Mouse (Mus musculus) lung, embryonic 14.5 days (tissue): ENCODE data around the gene Dab2ip. TPM values are rescaled to one million over a fixed set of nuclear protein-coding genes. Genes with fewer than 3 reads are reported as not detected.
A peak's percentile ranks its signal among the peaks of the same experiment; 100 is the strongest.

Experiments
- ATAC-seq: fragments of 200-750 bp; cut with Nextera tagmentation; 2 replicates; pipeline ENCODE4 v1.8.0; 2017; ENCODE audit warnings: mild to moderate bottlenecking, moderate TSS enrichment, moderate library complexity; ENCODE audit not compliant: insufficient read depth
- DNase-seq: peaks from one replicate; pipeline ENCODE4 v3.0.0-alpha.2; 2015
- H3K27ac ChIP-seq: fragments of 300-500 bp; sonication (generic); 2 replicates; pipeline ENCODE4 v1.5.1; 2014; ENCODE audit warnings: low read depth, mild to moderate bottlenecking, moderate library complexity
- H3K27me3 ChIP-seq: fragments of 300-500 bp; sonication (generic); 2 replicates; pipeline ENCODE4 v1.6.1; 2014; ENCODE audit warnings: low read length, control low read depth; ENCODE audit not compliant: insufficient read depth
- H3K36me3 ChIP-seq: fragments of 300-500 bp; sonication (generic); 2 replicates; pipeline ENCODE4 v1.6.1; 2014; ENCODE audit warnings: control low read depth; ENCODE audit not compliant: insufficient read depth
- H3K4me1 ChIP-seq: fragments of 300-500 bp; sonication (generic); 2 replicates; pipeline ENCODE4 v1.6.1; 2014; ENCODE audit warnings: antibody characterized with exemption, control low read depth; ENCODE audit not compliant: insufficient read depth
- H3K4me2 ChIP-seq: fragments of 300-500 bp; sonication (generic); 2 replicates; pipeline ENCODE4 v1.6.1; 2014; ENCODE audit warnings: mild to moderate bottlenecking
- H3K4me3 ChIP-seq: fragments of 300-500 bp; sonication (generic); 2 replicates; pipeline ENCODE4 v1.5.1; 2014; ENCODE audit warnings: low read depth, low read length
- H3K9ac ChIP-seq: fragments of 300-500 bp; sonication (generic); 2 replicates; pipeline ENCODE4 v1.6.1; 2014
- H3K9me3 ChIP-seq: fragments of 300-500 bp; sonication (generic); 2 replicates; pipeline ENCODE4 v1.6.1; 2016; ENCODE audit warnings: low read depth, low read length, control low read depth
- CTCF ChIP-seq: IDR thresholded peaks from 2 replicates; pipeline ENCODE4 v1.5.1; 2016; ENCODE audit warnings: antibody characterized with exemption, low read depth
- WGBS: fragments of 180-500 bp; shearing (Covaris S2); extraction: QIAGEN DNeasy Blood & Tissue Kit; methylation state at CpG from one replicate; pipeline ENCODE4 v1.1.7; 2014; 5-methylcytosine and 5-hydroxymethylcytosine counted together
- polyA plus RNA-seq: library from polyadenylated mRNA; unstranded; fragments of >200 nt; fragmentation: Nextera tagmentation; extraction: Ambion mirVana; gene quantifications from 2 replicates; pipeline ENCODE4 v1.2.1, GENCODE M21; 2014

Dab2ip gene
- polyA plus RNA-seq, 1 experiment from 2014 or later: 61.4 TPM

GRCm38 (mm10) chr2:35729077-35730065, 171.3 kb downstream of the Dab2ip start:
- Histone ChIP-seq H3K27me3 (no peaks in the 10 kb centered on the region), H3K9me3 (no peaks in the 10 kb centered on the region), H3K4me2 (no peak overlapping the region), H3K4me1 (no peaks in the 10 kb centered on the region; the same call in 1 of the 2 replicates), H3K4me3 (no peak overlapping the region), H3K27ac (peak overlapping the region; percentile 12; the same call in 1 of the 2 replicates), H3K36me3 (peaks cover 57% of the 10 kb centered on the region), H3K9ac (no peak overlapping the region)
- peak; percentile 63 for TF ChIP-seq CTCF
- ATAC-seq: peak; percentile 45
- WGBS: 43% methylated on average over 16 of the region's 16 CpGs
- DNase-seq: peak; percentile 71

DNA sequence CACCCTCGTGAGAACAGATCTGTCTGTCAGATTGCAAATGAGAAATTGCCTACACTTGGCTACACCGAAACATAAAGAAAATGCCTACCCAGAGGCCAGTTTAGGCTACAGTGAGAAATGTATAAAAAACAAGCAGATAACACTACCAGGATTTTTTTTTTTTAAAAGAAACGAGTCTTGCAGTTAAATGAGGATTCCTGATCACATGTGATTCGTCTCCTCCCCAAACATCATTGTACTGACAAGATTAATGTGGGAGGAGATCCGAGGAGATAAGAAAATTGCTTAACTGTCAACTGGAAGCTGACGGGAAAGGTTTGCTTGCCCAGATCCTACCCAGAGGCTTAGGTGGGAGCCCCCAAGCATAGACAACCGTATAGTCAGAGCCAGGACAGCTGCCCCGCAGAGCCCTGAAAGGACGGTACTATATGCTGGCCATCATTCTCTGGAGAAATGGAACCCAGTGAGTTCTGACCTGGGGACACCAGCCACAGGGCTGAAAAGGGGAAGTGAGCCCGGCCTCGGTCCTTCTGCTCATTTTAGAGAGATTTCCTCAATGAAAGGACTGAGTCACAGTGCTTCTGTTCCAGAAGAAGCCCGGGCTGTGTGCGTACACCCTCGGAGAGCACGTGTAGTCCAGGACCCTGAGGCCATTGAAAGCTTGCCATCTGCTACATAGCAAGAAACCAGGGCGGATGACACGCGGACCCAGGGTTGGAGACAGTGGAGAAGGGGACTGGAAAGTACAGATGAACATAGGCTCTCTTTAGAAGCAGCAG, 173.8 kb downstream of the Dab2ip start:
- peak; percentile 38 for DNase-seq
- WGBS: 48% methylated on average over 18 of the region's 18 CpGs

DNA sequence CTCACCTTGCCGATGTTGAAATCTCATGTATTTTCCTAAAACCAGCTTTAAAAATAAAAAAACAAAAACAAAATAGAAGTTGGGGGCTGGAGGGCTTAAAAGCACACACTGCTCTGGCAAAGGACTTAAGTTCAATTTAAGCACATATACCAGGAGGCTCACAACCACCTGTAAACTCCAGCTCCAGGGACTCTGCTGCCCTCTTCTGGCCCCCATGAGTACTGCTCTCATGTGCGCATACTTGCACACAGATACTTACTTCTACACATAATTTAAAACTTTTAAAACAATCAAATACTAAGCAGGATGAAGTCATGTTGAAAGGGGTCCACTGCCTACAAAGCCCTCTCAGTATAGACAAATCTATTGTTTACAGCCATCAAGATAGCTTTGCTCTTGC, 176.9 kb downstream of the Dab2ip start:
- TF ChIP-seq CTCF: peak; percentile 59

More for the DNA sequence above, 173.8 kb downstream of the Dab2ip start:
- no peak overlapping the region for H3K4me2 ChIP-seq
- H3K27ac ChIP-seq: peak overlapping the region; percentile 18; the same call in 1 of the 2 replicates
- H3K9ac ChIP-seq: no peak overlapping the region
- peaks cover 4% of the 10 kb centered on the region; the same call in 1 of the 2 replicates for H3K9me3 ChIP-seq
- H3K4me3 ChIP-seq: no peak overlapping the region
- TF ChIP-seq CTCF: no peak
- no peaks in the 10 kb centered on the region; the same call in 1 of the 2 replicates for H3K4me1 ChIP-seq
- H3K27me3 ChIP-seq: no peaks in the 10 kb centered on the region
- peaks cover 38% of the 10 kb centered on the region for H3K36me3 ChIP-seq
- ATAC-seq: peak; percentile 43; the same call in 1 of the 2 replicates

DNA sequence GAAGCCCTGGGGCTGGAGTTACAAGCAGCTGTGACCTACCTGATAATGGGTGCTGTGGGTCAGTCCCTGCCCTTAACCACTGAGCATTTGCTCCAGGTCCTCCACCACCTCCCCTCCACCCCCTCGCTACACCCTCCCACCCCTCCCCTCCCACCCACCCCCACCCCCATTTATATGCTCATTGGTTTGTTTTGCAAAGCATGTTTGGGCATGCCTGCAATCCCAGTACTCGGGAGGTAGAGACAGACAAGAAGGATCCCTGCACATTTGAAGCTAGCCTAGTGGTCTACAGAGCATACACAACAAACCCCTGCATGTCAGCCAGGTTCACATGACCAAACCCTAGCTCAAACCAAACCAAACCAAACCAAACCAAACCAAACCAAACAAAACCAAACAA, 178.0 kb downstream of the Dab2ip start:
- no peak for ATAC-seq
- no peak for TF ChIP-seq CTCF
- H3K4me2 ChIP-seq: no peak overlapping the region

More for the DNA sequence above, 176.9 kb downstream of the Dab2ip start:
- peaks cover 4% of the 10 kb centered on the region; the same call in 1 of the 2 replicates for H3K9me3 ChIP-seq
- no peaks in the 10 kb centered on the region for H3K27me3 ChIP-seq
- ATAC-seq (no peak), DNase-seq (no peak)
- no peak overlapping the region for H3K27ac ChIP-seq
- no peak overlapping the region for H3K4me3 ChIP-seq
- peaks cover 6% of the 10 kb centered on the region; the same call in 1 of the 2 replicates for H3K4me1 ChIP-seq
- no peak overlapping the region for H3K4me2 ChIP-seq
- H3K9ac ChIP-seq: no peak overlapping the region
- H3K36me3 ChIP-seq: peaks cover 7% of the 10 kb centered on the region
- WGBS: 98% methylated on average over 2 of the region's 2 CpGs

GRCm38 (mm10) chr2:35737467-35738027, 179.5 kb downstream of the Dab2ip start:
- Histone ChIP-seq H3K4me1 (peaks cover 9% of the 10 kb centered on the region; the same call in 1 of the 2 replicates), H3K4me2 (no peak overlapping the region), H3K4me3 (no peak overlapping the region), H3K9ac (no peak overlapping the region), H3K9me3 (peaks cover 4% of the 10 kb centered on the region; the same call in 1 of the 2 replicates), H3K27ac (no peak overlapping the region), H3K36me3 (no peaks in the 10 kb centered on the region), H3K27me3 (no peaks in the 10 kb centered on the region)
- ATAC-seq (no peak), DNase-seq (no peak)
- no peak for TF ChIP-seq CTCF
- WGBS: 61% methylated on average over 7 of the region's 7 CpGs

More for the DNA sequence above, 178.0 kb downstream of the Dab2ip start:
- 77% methylated on average over 2 of the region's 2 CpGs for WGBS
- H3K4me3 ChIP-seq: no peak overlapping the region
- peaks cover 8% of the 10 kb centered on the region; the same call in 1 of the 2 replicates for H3K4me1 ChIP-seq
- no peak overlapping the region for H3K27ac ChIP-seq
- DNase-seq: no peak
- H3K9ac ChIP-seq: no peak overlapping the region
- peaks cover 4% of the 10 kb centered on the region; the same call in 1 of the 2 replicates for H3K9me3 ChIP-seq
- no peaks in the 10 kb centered on the region for H3K27me3 ChIP-seq
- H3K36me3 ChIP-seq: peaks cover under 1% of the 10 kb centered on the region; the same call in 1 of the 2 replicates

DNA sequence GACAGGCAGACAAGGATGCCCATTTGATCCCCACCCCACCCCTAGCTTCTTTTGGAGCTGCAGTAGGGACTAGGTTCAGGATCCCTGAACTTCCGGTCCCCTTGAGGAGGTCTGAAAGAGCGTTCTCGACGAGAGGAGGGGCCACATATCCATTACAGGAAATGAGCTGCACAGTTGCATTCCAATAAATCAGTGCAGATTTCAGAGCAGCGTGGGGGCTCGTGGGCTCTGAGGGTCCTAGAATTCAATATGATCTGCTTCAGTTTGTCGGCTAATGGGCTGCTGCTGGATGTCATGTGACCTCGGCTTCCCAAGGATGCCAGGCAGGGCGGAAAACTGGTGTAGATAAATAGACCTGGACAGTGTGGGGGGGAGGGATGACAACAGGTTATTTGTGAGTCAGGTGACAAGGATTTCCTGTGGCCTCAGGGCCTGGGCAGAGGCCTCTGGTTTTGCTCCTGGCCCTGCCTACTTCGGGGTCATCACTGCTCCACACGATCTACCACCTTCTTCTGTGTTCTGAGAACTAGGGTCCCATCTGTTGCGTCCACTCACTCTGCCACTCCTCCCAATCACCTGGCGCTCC, 181.7 kb downstream of the Dab2ip start:
- no peak overlapping the region for H3K9ac ChIP-seq
- H3K27ac ChIP-seq: no peak overlapping the region
- WGBS: 42% methylated on average over 13 of the region's 13 CpGs
- H3K36me3 ChIP-seq: no peaks in the 10 kb centered on the region
- DNase-seq (peak; percentile 37), ATAC-seq (peak; percentile 29; the same call in 1 of the 2 replicates)
- TF ChIP-seq CTCF: no peak
- no peak overlapping the region for H3K4me2 ChIP-seq
- no peaks in the 10 kb centered on the region for H3K27me3 ChIP-seq
- H3K4me1 ChIP-seq: peaks cover 9% of the 10 kb centered on the region; the same call in 1 of the 2 replicates
- no peak overlapping the region for H3K4me3 ChIP-seq
- H3K9me3 ChIP-seq: peaks cover 3% of the 10 kb centered on the region; the same call in 1 of the 2 replicates
